ENCODE assay signal across 12 mouse cellular contexts in the genomic region with DNA sequence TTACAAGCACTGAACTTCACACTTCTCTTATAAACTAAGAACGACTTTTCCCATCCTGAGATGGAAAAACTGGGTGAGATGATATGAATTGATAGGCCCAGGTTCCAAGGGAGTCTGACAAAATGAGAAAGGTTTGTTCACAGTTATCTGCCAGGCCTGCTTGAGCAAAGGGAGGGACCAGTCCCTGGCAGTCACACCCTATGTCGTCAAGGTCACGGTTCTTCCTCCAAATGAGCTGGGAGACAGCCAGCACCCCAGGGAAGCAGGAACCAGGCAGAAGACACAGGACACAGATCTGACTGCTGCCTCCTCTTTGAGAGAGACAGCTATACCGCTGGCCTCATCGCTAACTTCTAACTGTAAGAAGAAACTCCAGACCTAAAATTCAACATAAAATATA. TPM values are rescaled to one million over a fixed set of nuclear protein-coding genes. Genes with fewer than 3 reads are reported as not detected.
DNase-seq lines count a peak whose midpoint lies in the region; ATAC-seq and TF ChIP-seq lines count a peak whose summit lies in the region.
"Had no signal": no experiment of that assay in that cellular context is flagged by ENCODE, and none has a peak within 500 bp of the region (broad histone marks: within the 10 kb centered on the region; RNA-seq: fewer than 3 reads in every experiment).

No protein-coding gene starts in this region.

- peak overlapping the region; percentile 51; the same call in 1 of the 2 replicates for H3K9ac ChIP-seq in heart, embryonic 12.5 days

- H3K27me3 ChIP-seq in heart, embryonic 12.5 days (replicated peaks) = no peaks in the 10 kb centered on the region

- peak; percentile 35 for DNase-seq in adrenal gland, postnatal 10 days
- no peak for DNase-seq in adrenal gland, adult 8-10 months
- DNase-seq in left cerebral cortex, adult 2 months (ENCODE audit: extremely low spot score in 1 of 2, low spot score in 2 of 2) = no peak
- no peak for DNase-seq in left cerebral cortex, adult 18-20 months (ENCODE audit: low spot score in 2 of 2)
- DNase-seq in testis, postnatal 10 days (ENCODE audit: low spot score) = peak; percentile 68
- DNase-seq in layer of hippocampus, adult 11-12 months (ENCODE audit: low spot score) = no peak
- DNase-seq: gastrocnemius, postnatal 10 days; lung, adult 18-20 months had no signal

- WGBS in heart, embryonic 12.5 days = 65% methylated on average over 5 of the region's 5 CpGs

- intact Hi-C loops in left cerebral cortex, adult 2 months (cut with DNase I) = loop anchor here (2.0 kb wide), 1 partner anchor 94 kb away; a partner anchor contains a TSS

- H3K4me3 ChIP-seq in left cerebral cortex, adult 2 months = no peak overlapping the region
- no peak overlapping the region for H3K4me3 ChIP-seq in heart, embryonic 12.5 days
- H3K4me3 ChIP-seq: layer of hippocampus, adult 2 months had no signal

- H3K27ac ChIP-seq in left cerebral cortex, adult 2 months = peak overlapping the region; percentile 45; the same call in 1 of the 2 replicates
- H3K27ac ChIP-seq in heart, embryonic 12.5 days (ENCODE audit: poor library complexity, severe bottlenecking) = no peak overlapping the region
- H3K27ac ChIP-seq: layer of hippocampus, adult 2 months had no signal

- ATAC-seq in heart, embryonic 12.5 days (ENCODE audit: insufficient number of reproducible peaks, low FRiP score) = no peak
- no peak for ATAC-seq in megakaryocyte, adult 5-6 weeks (ENCODE audit: poor library complexity, severe bottlenecking)

- H3K4me2 ChIP-seq in heart, embryonic 12.5 days = no peak overlapping the region

- H3K36me3 ChIP-seq in heart, embryonic 12.5 days = peaks cover 57% of the 10 kb centered on the region

- no peak for TF ChIP-seq CTCF in left cerebral cortex, adult 2 months (IDR thresholded peaks at IDR 0.05)

- H3K9me3 ChIP-seq in heart, embryonic 12.5 days (replicated peaks) = no peaks in the 10 kb centered on the region
- H3K9me3 ChIP-seq: G1E had no signal

- peaks cover 28% of the 10 kb centered on the region for H3K4me1 ChIP-seq in heart, embryonic 12.5 days (replicated peaks)

RNA-seq across cellular contexts. Expression of a gene that starts 57.5 kb away (rescaled TPM):
- 10 to 100 TPM; 16.4 to 23.7 TPM for total RNA-seq in adrenal gland, postnatal 10 days (2021)
- total RNA-seq in adrenal gland, adult 8-10 months (2022) = 10 to 100 TPM; 23.9 to 31.1 (median 29.8) TPM
- 10 to 100 TPM; 17.4 to 19.0 TPM for total RNA-seq in left cerebral cortex, adult 2 months (2021)
- total RNA-seq in left cerebral cortex, adult 18-20 months (2021) = 10 to 100 TPM; 16.0 to 19.7 TPM
- 18.7 and 20.0 TPM in 2 replicates for polyA plus RNA-seq in heart, embryonic 12.5 days (2016; fragmentation: Nextera tagmentation; extraction: Ambion mirVana)
- total RNA-seq in megakaryocyte, adult 5-6 weeks (2015) = 8.5 and 8.7 TPM in 2 replicates
- 14.4 and 14.8 TPM in 2 replicates for total RNA-seq in megakaryocyte, adult 5-6 weeks (2017)

Comparison
In these comparisons a context has a peak if more than half of its experiments do, and no peak if none do; other contexts are left out.
1. DNase-seq: peak in adrenal gland, postnatal 10 days (single experiment) and testis, postnatal 10 days (single experiment); none in adrenal gland, adult 8-10 months (single experiment), left cerebral cortex, adult 2 months (0 of 2), left cerebral cortex, adult 18-20 months (0 of 2) and layer of hippocampus, adult 11-12 months (single experiment).